ENCODE assay signal across 22 mouse cellular contexts in the genomic region with DNA sequence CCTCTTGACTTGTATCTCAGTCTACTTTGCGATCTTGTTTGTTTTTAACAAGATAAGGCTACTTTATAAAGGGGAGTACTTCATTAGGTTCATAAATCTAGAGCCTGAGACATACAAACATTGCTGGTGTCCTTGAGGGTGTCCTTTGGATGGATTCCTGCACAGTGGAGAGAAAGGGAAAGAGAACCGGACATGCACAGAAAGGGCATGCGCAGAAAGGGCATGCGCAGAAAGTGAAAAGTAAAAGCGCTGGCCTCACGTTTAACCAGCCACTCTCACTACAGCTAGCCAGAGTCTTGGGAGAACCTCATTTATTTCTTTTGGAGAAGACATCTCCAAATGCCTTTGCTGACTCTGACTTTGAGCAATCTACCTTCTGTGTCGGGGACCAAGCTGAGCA.
DNase-seq lines count a peak whose midpoint lies in the region; ATAC-seq lines count a peak whose summit lies in the region.
"Had no signal": no experiment of that assay in that cellular context is flagged by ENCODE, and none has a peak within 500 bp of the region (broad histone marks: within the 10 kb centered on the region; RNA-seq: fewer than 3 reads in every experiment).

No protein-coding gene starts in this region.

- H3K9me3 ChIP-seq in hindbrain, embryonic 10.5 days: no peaks in the 10 kb centered on the region
- no peaks in the 10 kb centered on the region for H3K9me3 ChIP-seq in hindbrain, embryonic 13.5 days
- H3K9me3 ChIP-seq in heart, embryonic 12.5 days (replicated peaks): no peaks in the 10 kb centered on the region
- no peaks in the 10 kb centered on the region for H3K9me3 ChIP-seq in intestine, embryonic 15.5 days
- no peaks in the 10 kb centered on the region for H3K9me3 ChIP-seq in heart, embryonic 11.5 days (replicated peaks; ENCODE audit: control insufficient read depth, low read length)
- H3K9me3 ChIP-seq: embryonic facial prominence, embryonic 13.5 days; limb, embryonic 12.5 days; liver, embryonic 12.5 days had no signal

- no peaks in the 10 kb centered on the region for H3K27me3 ChIP-seq in hindbrain, embryonic 10.5 days (ENCODE audit: insufficient read depth, poor library complexity, severe bottlenecking)
- no peaks in the 10 kb centered on the region for H3K27me3 ChIP-seq in hindbrain, embryonic 13.5 days
- H3K27me3 ChIP-seq in heart, embryonic 12.5 days (replicated peaks): no peaks in the 10 kb centered on the region
- no peaks in the 10 kb centered on the region for H3K27me3 ChIP-seq in intestine, embryonic 15.5 days (replicated peaks)
- H3K27me3 ChIP-seq in heart, embryonic 11.5 days (ENCODE audit: control insufficient read depth, insufficient read depth, low read length): no peaks in the 10 kb centered on the region
- H3K27me3 ChIP-seq: liver, embryonic 12.5 days had no signal

- no peak for ATAC-seq in hindbrain, embryonic 13.5 days (ENCODE audit: low FRiP score)
- no peak for ATAC-seq in heart, embryonic 12.5 days (ENCODE audit: insufficient number of reproducible peaks, low FRiP score)
- ATAC-seq in intestine, embryonic 15.5 days: no peak
- no peak for ATAC-seq in heart, embryonic 11.5 days (replicated peaks; ENCODE audit: insufficient number of reproducible peaks, low FRiP score, low TSS enrichment)
- ATAC-seq: activated CD4-positive, CD25-positive, alpha-beta regulatory T cell, adult 4 months; forebrain, postnatal 0 days; liver, embryonic 12.5 days had no signal

- no peak overlapping the region for H3K4me3 ChIP-seq in hindbrain, embryonic 10.5 days
- no peak overlapping the region for H3K4me3 ChIP-seq in hindbrain, embryonic 13.5 days
- no peak overlapping the region for H3K4me3 ChIP-seq in heart, embryonic 12.5 days
- no peak overlapping the region for H3K4me3 ChIP-seq in intestine, embryonic 15.5 days (replicated peaks)
- H3K4me3 ChIP-seq in heart, embryonic 11.5 days (ENCODE audit: low read depth, low read length): no peak overlapping the region
- H3K4me3 ChIP-seq: embryonic facial prominence, embryonic 13.5 days; limb, embryonic 12.5 days; liver, embryonic 12.5 days had no signal

- no peak for DNase-seq in hindbrain, embryonic 10.5 days (ENCODE audit: low spot score)
- DNase-seq in adrenal gland, adult (ENCODE audit: inconsistent age in 2 of 2, low spot score in 1 of 2): peak; percentile 86 to 94
- peak; percentile 86 for DNase-seq in adrenal gland, postnatal 14 days
- DNase-seq in kidney, postnatal 25 days: peak; percentile 14 to 49
- DNase-seq: cerebellum, postnatal 10 days; forebrain, postnatal 0 days; gastrocnemius, postnatal 36 days; heart, postnatal 14 days; lung, adult 2 months; lung, postnatal 36 days; spleen, adult 18-20 months; thymus, adult 2 months had no signal

- H3K36me3 ChIP-seq in hindbrain, embryonic 10.5 days: no peaks in the 10 kb centered on the region
- H3K36me3 ChIP-seq in hindbrain, embryonic 13.5 days: no peaks in the 10 kb centered on the region
- H3K36me3 ChIP-seq in heart, embryonic 12.5 days: no peaks in the 10 kb centered on the region
- H3K36me3 ChIP-seq in intestine, embryonic 15.5 days: no peaks in the 10 kb centered on the region
- no peaks in the 10 kb centered on the region for H3K36me3 ChIP-seq in heart, embryonic 11.5 days (ENCODE audit: control insufficient read depth, insufficient read depth, low read length)
- H3K36me3 ChIP-seq: embryonic facial prominence, embryonic 13.5 days; G1E; limb, embryonic 12.5 days; liver, embryonic 12.5 days had no signal

- no peak overlapping the region for H3K9ac ChIP-seq in hindbrain, embryonic 13.5 days
- no peak overlapping the region for H3K9ac ChIP-seq in heart, embryonic 12.5 days
- no peak overlapping the region for H3K9ac ChIP-seq in intestine, embryonic 15.5 days
- no peak overlapping the region for H3K9ac ChIP-seq in heart, embryonic 11.5 days (ENCODE audit: low read depth, low read length)
- H3K9ac ChIP-seq: embryonic facial prominence, embryonic 13.5 days; forebrain, postnatal 0 days; hindbrain, embryonic 14.5 days; limb, embryonic 12.5 days; liver, embryonic 12.5 days had no signal

- H3K4me2 ChIP-seq in hindbrain, embryonic 13.5 days: no peak overlapping the region
- no peak overlapping the region for H3K4me2 ChIP-seq in heart, embryonic 12.5 days
- no peak overlapping the region for H3K4me2 ChIP-seq in intestine, embryonic 15.5 days (replicated peaks)
- no peak overlapping the region for H3K4me2 ChIP-seq in heart, embryonic 11.5 days
- H3K4me2 ChIP-seq: embryonic facial prominence, embryonic 13.5 days; hindbrain, embryonic 14.5 days; limb, embryonic 12.5 days; liver, embryonic 12.5 days had no signal

- H3K27ac ChIP-seq in hindbrain, embryonic 10.5 days: peak overlapping the region; percentile 53; the same call in 1 of the 2 replicates
- no peak overlapping the region for H3K27ac ChIP-seq in hindbrain, embryonic 13.5 days
- no peak overlapping the region for H3K27ac ChIP-seq in heart, embryonic 12.5 days (ENCODE audit: poor library complexity, severe bottlenecking)
- no peak overlapping the region for H3K27ac ChIP-seq in intestine, embryonic 15.5 days
- no peak overlapping the region for H3K27ac ChIP-seq in heart, embryonic 11.5 days (ENCODE audit: low read depth, low read length)
- H3K27ac ChIP-seq: embryonic facial prominence, embryonic 13.5 days; hindbrain, embryonic 14.5 days; limb, embryonic 12.5 days; liver, embryonic 12.5 days had no signal

- WGBS in hindbrain, embryonic 10.5 days: 96% methylated on average over 7 of the region's 7 CpGs
- WGBS in hindbrain, embryonic 13.5 days: 93% methylated on average over 7 of the region's 7 CpGs
- WGBS in heart, embryonic 12.5 days: 80% methylated on average over 7 of the region's 7 CpGs
- WGBS in intestine, embryonic 15.5 days: 76% methylated on average over 7 of the region's 7 CpGs
- 84% methylated on average over 7 of the region's 7 CpGs for WGBS in heart, embryonic 11.5 days (ENCODE audit: insufficient replicate concordance)

- H3K4me1 ChIP-seq in hindbrain, embryonic 10.5 days (replicated peaks): no peaks in the 10 kb centered on the region
- no peaks in the 10 kb centered on the region for H3K4me1 ChIP-seq in hindbrain, embryonic 13.5 days (replicated peaks)
- H3K4me1 ChIP-seq in heart, embryonic 12.5 days (replicated peaks): 0 out of 2 replicates have a peak, but pooled peaks cover under 1% of the 10 kb centered on the region
- H3K4me1 ChIP-seq in intestine, embryonic 15.5 days (replicated peaks): no peaks in the 10 kb centered on the region
- no peaks in the 10 kb centered on the region for H3K4me1 ChIP-seq in heart, embryonic 11.5 days (ENCODE audit: control insufficient read depth, insufficient read depth, low read length)
- H3K4me1 ChIP-seq: liver, embryonic 12.5 days had no signal
